Mouse (Mus musculus) G1E (cell line): Measurements from ENCODE around the gene Cd81. TPM values are rescaled to one million over a fixed set of nuclear protein-coding genes. Genes with fewer than 3 reads are reported as not detected.

Experiments
- ATAC-seq: 2 replicates; pipeline ENCODE4 v1.8.0; 2016; ENCODE audit warnings: mild to moderate bottlenecking; ENCODE audit not compliant: insufficient number of reproducible peaks, poor library complexity, low FRiP score, severe bottlenecking; ENCODE audit errors: extremely low read depth
- DNase-seq: peaks from one replicate; pipeline ENCODE4 v3.0.0; 2012; ENCODE audit warnings: low spot score
- H3K27me3 ChIP-seq: 2 replicates; pipeline ENCODE4 v1.6.1; 2012; ENCODE audit warnings: mild to moderate bottlenecking, low read length, inconsistent platforms; ENCODE audit not compliant: insufficient read depth
- H3K36me3 ChIP-seq: replicated peaks from 2 replicates; pipeline ENCODE3; 2012; ENCODE audit warnings: mild to moderate bottlenecking, inconsistent platforms
- H3K4me1 ChIP-seq: 2 replicates; pipeline ENCODE4 v1.6.1; 2012; ENCODE audit warnings: low read depth, low read length, inconsistent platforms, mixed read lengths; ENCODE audit not compliant: insufficient read depth
- H3K4me3 ChIP-seq: 2 replicates; pipeline ENCODE4 v1.5.1; 2012; ENCODE audit warnings: low read depth, mild to moderate bottlenecking, inconsistent platforms, low read length, moderate library complexity, mixed read lengths
- H3K9me3 ChIP-seq: replicated peaks from 2 replicates; pipeline ENCODE4 v1.6.1; 2012; ENCODE audit warnings: inconsistent platforms
- CTCF ChIP-seq: IDR thresholded peaks from 2 replicates; pipeline ENCODE4 v1.5.1; 2012; ENCODE audit warnings: low read depth, low read length, inconsistent platforms, mixed read lengths
- GATA1 ChIP-seq: IDR thresholded peaks from 2 replicates; pipeline ENCODE4 v1.6.1; 2012; ENCODE audit warnings: borderline replicate concordance, low read length, inconsistent platforms, mixed read lengths
- GATA2 ChIP-seq: IDR thresholded peaks from 2 replicates; pipeline ENCODE4 v1.6.1; 2012; ENCODE audit warnings: low read depth, low read length, inconsistent platforms, borderline replicate concordance
- POLR2AphosphoS5 ChIP-seq: IDR thresholded peaks from 2 replicates; pipeline ENCODE4 v1.6.1; 2012; ENCODE audit warnings: low read depth, low read length, inconsistent platforms; ENCODE audit not compliant: insufficient replicate concordance
- TAL1 ChIP-seq: conservative IDR thresholded peaks from 2 replicates; pipeline ENCODE4 v1.6.1; 2012; ENCODE audit warnings: low read depth, low read length, inconsistent platforms, mixed read lengths
- polyA plus RNA-seq: library from polyadenylated mRNA; stranded (reverse); fragments of >175 nt; gene quantifications from 2 replicates; pipeline ENCODE4 v1.2.3, GENCODE M21; 2012
- total RNA-seq, 2 experiments: library from RNA; stranded (forward) in 1 of 2; stranded (reverse) in 1 of 2; fragments of 200-1000 nt in 1 of 2; fragments of >200 nt in 1 of 2; fragmentation: Nextera tagmentation in 1 of 2; gene quantifications; 2 replicates each; pipeline ENCODE4 v1.2.3; 2014 to 2017

Gene Cd81
- total and polyA plus RNA-seq, 3 experiments: 187 to 192 (median 191) TPM

DNA sequence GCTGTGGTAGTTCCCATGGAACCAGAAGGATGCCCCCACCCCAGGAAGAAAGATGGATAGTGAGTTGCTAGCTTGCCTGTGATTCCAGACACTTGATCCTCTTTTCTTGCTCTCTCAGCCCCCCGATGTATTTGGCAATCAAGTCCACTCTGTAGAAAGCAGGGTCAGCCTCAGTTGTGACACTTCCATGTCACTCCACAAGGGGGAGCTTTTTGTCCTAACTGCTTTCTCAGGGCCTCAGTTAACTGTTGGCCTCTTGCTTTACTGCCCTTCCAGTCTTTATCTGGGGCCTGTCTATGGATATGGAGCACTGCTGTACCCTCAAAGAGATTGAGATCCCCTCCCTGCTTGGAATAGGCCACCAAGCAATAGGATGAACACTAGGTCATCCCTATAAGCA lies 20.5 kb downstream of the Cd81 start:
- Histone ChIP-seq H3K4me3 (no peak overlapping the region), H3K9me3 (no peaks in the 10 kb centered on the region), H3K36me3 (peaks cover 40% of the 10 kb centered on the region), H3K27me3 (peaks cover 18% of the 10 kb centered on the region), H3K4me1 (peaks cover 37% of the 10 kb centered on the region)
- TF ChIP-seq GATA2 (no peak), TAL1 (no peak), GATA1 (no peak), POLR2AphosphoS5 (no peak), CTCF (peak; percentile 48)
- no peak for ATAC-seq
- no peak for DNase-seq

- Histone ChIP-seq H3K27me3 (peaks cover 32% of the 10 kb centered on the region), H3K4me3 (no peak overlapping the region), H3K9me3 (no peaks in the 10 kb centered on the region), H3K36me3 (peaks cover 28% of the 10 kb centered on the region), H3K4me1 (peaks cover 22% of the 10 kb centered on the region)
- TF ChIP-seq POLR2AphosphoS5 (no peak), CTCF (no peak), TAL1 (no peak), GATA2 (no peak), GATA1 (no peak)
- no peak for ATAC-seq
- DNase-seq: no peak
These were observed 22.9 kb downstream of the Cd81 start for GRCm38 (mm10) chr7:143075394-143075793.

- peaks cover 11% of the 10 kb centered on the region for H3K4me1 ChIP-seq
- no peak for TF ChIP-seq CTCF
- no peak for TF ChIP-seq TAL1
- no peak for TF ChIP-seq GATA2
- TF ChIP-seq POLR2AphosphoS5: no peak
- TF ChIP-seq GATA1: no peak
- H3K36me3 ChIP-seq: peaks cover 9% of the 10 kb centered on the region
- H3K27me3 ChIP-seq: peaks cover 48% of the 10 kb centered on the region
- no peaks in the 10 kb centered on the region for H3K9me3 ChIP-seq
- no peak for DNase-seq
- ATAC-seq: no peak
- H3K4me3 ChIP-seq: no peak overlapping the region
These were observed 24.8 kb downstream of the Cd81 start for GRCm38 (mm10) chr7:143077351-143077750.

DNA sequence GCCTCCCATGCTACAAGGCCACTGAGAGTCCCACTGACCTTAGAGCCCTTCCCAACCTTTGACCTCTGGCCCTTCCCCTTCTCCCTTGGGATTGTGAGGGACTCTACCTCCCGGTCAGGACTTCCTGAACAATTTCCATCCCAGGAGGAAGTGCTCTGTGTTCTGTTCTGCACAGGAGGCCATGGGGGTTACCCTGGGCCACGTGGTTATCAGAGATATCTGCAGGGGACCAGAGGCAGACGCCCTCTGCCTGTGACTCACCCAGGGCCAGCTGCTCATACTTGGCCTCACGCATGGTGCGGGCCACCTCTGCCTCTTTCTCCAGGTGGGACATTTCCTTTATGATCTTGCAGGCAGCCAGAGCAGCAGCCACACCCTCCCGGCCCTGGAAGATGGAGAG lies 29.5 kb downstream of the Cd81 start:
- Histone ChIP-seq H3K9me3 (no peaks in the 10 kb centered on the region), H3K36me3 (no peaks in the 10 kb centered on the region), H3K27me3 (peaks cover 56% of the 10 kb centered on the region), H3K4me3 (no peak overlapping the region), H3K4me1 (peaks cover 13% of the 10 kb centered on the region)
- no peak for DNase-seq
- TF ChIP-seq CTCF (no peak), GATA2 (no peak), TAL1 (no peak), GATA1 (no peak)
- ATAC-seq: no peak

DNA sequence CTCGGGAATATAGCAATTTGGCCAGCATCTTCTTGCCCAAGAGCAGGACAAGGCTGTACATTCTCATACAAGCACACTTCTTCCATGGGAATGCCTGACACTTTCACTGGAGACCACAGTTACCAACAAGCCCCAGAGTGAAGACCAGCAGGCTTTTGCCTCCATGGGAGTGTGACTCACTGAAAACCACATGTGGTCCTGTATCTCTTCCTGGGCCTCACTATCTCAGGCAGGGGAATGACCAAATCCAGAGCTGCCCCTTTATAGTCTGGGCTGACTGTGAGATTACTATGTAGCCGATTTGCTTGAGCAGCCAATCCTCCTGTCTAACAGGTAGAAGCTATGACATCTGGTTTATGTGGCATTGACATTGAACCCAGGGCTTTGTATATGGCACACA lies 31.2 kb downstream of the Cd81 start:
- Histone ChIP-seq H3K4me3 (no peak overlapping the region), H3K9me3 (no peaks in the 10 kb centered on the region), H3K27me3 (peaks cover 69% of the 10 kb centered on the region), H3K36me3 (no peaks in the 10 kb centered on the region), H3K4me1 (peaks cover 13% of the 10 kb centered on the region)
- DNase-seq (no peak), ATAC-seq (no peak)
- TF ChIP-seq CTCF: no peak
- TF ChIP-seq GATA1: no peak
- TF ChIP-seq GATA2: no peak
- TF ChIP-seq POLR2AphosphoS5: no peak
- TF ChIP-seq TAL1: no peak

GRCm38 (mm10) chr7:143086366-143086765 lies 33.8 kb downstream of the Cd81 start:
- H3K27me3 ChIP-seq: peaks cover 63% of the 10 kb centered on the region
- ATAC-seq: peak; percentile 67; the same call in 1 of the 2 replicates

GRCm38 (mm10) chr7:143087070-143087579 lies 34.6 kb downstream of the Cd81 start:
- DNase-seq (no peak), ATAC-seq (no peak)
- peaks cover 56% of the 10 kb centered on the region for H3K27me3 ChIP-seq
- no peaks in the 10 kb centered on the region for H3K36me3 ChIP-seq
- H3K4me3 ChIP-seq: no peak overlapping the region
- TF ChIP-seq CTCF (no peak), TAL1 (no peak), GATA1 (no peak), GATA2 (no peak), POLR2AphosphoS5 (no peak)
- H3K4me1 ChIP-seq: peaks cover 7% of the 10 kb centered on the region
- H3K9me3 ChIP-seq: no peaks in the 10 kb centered on the region

More at GRCm38 (mm10) chr7:143086366-143086765, 33.8 kb downstream of the Cd81 start:
- no peak overlapping the region for H3K4me3 ChIP-seq
- DNase-seq: peak; percentile 66
- no peaks in the 10 kb centered on the region for H3K9me3 ChIP-seq
- H3K36me3 ChIP-seq: no peaks in the 10 kb centered on the region
- peaks cover 13% of the 10 kb centered on the region for H3K4me1 ChIP-seq
- no peak for TF ChIP-seq POLR2AphosphoS5
- peak; percentile 84 for TF ChIP-seq CTCF
- TF ChIP-seq GATA1: no peak
